Mouse (Mus musculus) heart, postnatal 0 days (tissue): ENCODE data around the gene Mettl2. TPM values are rescaled to one million over a fixed set of nuclear protein-coding genes. Genes with fewer than 3 reads are reported as not detected.
A peak's percentile ranks its signal among the peaks of the same experiment; 100 is the strongest.
"Not testable (repeated sequence)": the region's sequence is repeated elsewhere in the genome, so short reads cannot be mapped to it uniquely, and the experiment has no call there.

Experiments
- ATAC-seq: fragments of 200-750 bp; cut with Nextera tagmentation; 2 replicates; pipeline ENCODE4 v1.8.0; 2017; ENCODE audit warnings: low read depth, moderate number of reproducible peaks, moderate library complexity; ENCODE audit not compliant: insufficient read depth
- DNase-seq: peaks from one replicate; pipeline ENCODE4 v3.0.0-alpha.2; 2016; ENCODE audit warnings: low spot score
- H3K27ac ChIP-seq: fragments of 300-500 bp; sonication (generic); 2 replicates; pipeline ENCODE4 v1.5.1; 2014; ENCODE audit warnings: low read depth, mild to moderate bottlenecking
- H3K27me3 ChIP-seq: fragments of 300-500 bp; sonication (generic); 2 replicates; pipeline ENCODE4 v1.6.1; 2014; ENCODE audit warnings: low read length, mixed read lengths; ENCODE audit not compliant: control insufficient read depth, insufficient read depth
- H3K36me3 ChIP-seq: fragments of 300-500 bp; sonication (generic); replicated peaks from 2 replicates; pipeline ENCODE4 v1.6.1; 2014; ENCODE audit warnings: low read length, mixed read lengths; ENCODE audit not compliant: control insufficient read depth, insufficient read depth
- H3K4me1 ChIP-seq: fragments of 300-500 bp; sonication (generic); 2 replicates; pipeline ENCODE4 v1.6.1; 2014; ENCODE audit warnings: antibody characterized with exemption; ENCODE audit not compliant: control insufficient read depth, insufficient read depth
- H3K4me2 ChIP-seq: fragments of 300-500 bp; sonication (generic); 2 replicates; pipeline ENCODE4 v1.6.1; 2014; ENCODE audit warnings: low read depth, mild to moderate bottlenecking, low read length, moderate library complexity
- H3K4me3 ChIP-seq: fragments of 300-500 bp; sonication (generic); 2 replicates; pipeline ENCODE4 v1.5.1; 2014; ENCODE audit warnings: low read depth, low read length
- H3K9ac ChIP-seq: fragments of 300-500 bp; sonication (generic); replicated peaks from 2 replicates; pipeline ENCODE4 v1.6.1; 2014; ENCODE audit warnings: low read depth, low read length, mixed read lengths
- H3K9me3 ChIP-seq: fragments of 300-500 bp; sonication (generic); replicated peaks from 2 replicates; pipeline ENCODE4 v1.6.1; 2016; ENCODE audit warnings: low read length; ENCODE audit not compliant: control insufficient read depth
- CTCF ChIP-seq: IDR thresholded peaks from 2 replicates; pipeline ENCODE4 v1.5.1; 2016; ENCODE audit warnings: antibody characterized with exemption, control low read depth, low read depth
- EP300 ChIP-seq: IDR thresholded peaks from 2 replicates; pipeline ENCODE4 v1.6.1; 2016; ENCODE audit warnings: antibody characterized with exemption, low read depth
- WGBS: fragments of 180-500 bp; shearing (Covaris S2); extraction: QIAGEN DNeasy Blood & Tissue Kit; methylation state at CpG from one replicate; pipeline ENCODE4 v1.1.7; 2014; 5-methylcytosine and 5-hydroxymethylcytosine counted together
- polyA plus RNA-seq: library from polyadenylated mRNA; unstranded; fragments of >200 nt; fragmentation: Nextera tagmentation; extraction: Ambion mirVana; gene quantifications from 2 replicates; pipeline ENCODE4 v1.2.1, GENCODE M21; 2015
- total RNA-seq: library from RNA; depleted of rRNA; stranded (reverse); fragments of >200 nt; gene quantifications from 2 replicates; pipeline ENCODE4 v1.2.3, GENCODE M21; 2014; ENCODE audit warnings: low replicate concordance

Gene Mettl2
- total and polyA plus RNA-seq, 2 experiments from 2014 or later = 13.3 to 15.5 TPM

DNA sequence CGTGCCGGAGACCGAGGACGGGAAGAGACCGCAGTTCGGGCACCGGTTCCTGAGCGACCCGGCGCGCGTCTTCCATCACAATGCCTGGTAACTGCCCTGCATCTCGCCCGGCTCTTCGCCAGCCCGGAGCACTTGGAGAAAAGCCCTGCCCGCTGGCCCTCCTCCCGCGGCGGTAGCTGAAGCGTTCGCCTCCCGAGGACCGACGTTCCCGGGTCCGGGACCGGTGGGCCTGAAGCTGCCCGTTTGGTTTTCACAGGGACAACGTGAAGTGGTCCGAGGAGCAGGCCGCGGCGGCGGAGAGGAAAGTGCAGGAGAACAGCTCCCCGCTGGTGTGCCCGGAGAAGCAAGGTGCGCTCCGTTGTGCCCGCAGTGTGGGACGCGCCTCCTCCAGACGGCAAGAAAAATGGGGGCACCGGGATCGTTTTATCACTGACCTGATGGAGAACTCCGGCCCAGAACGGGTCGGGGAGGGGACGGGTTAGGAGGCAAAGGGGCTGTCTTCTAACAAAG is 350 bp downstream of the Mettl2 start:
- Histone ChIP-seq H3K4me1 (peaks cover 11% of the 10 kb centered on the region), H3K27ac (no peak overlapping the region), H3K27me3 (no peaks in the 10 kb centered on the region), H3K36me3 (peaks cover 19% of the 10 kb centered on the region), H3K9me3 (no peaks in the 10 kb centered on the region), H3K4me2 (peak overlapping the region; percentile 94), H3K9ac (peak overlapping the region; percentile 62), H3K4me3 (peak overlapping the region; percentile 89)
- TF ChIP-seq CTCF = no peak
- no peak for TF ChIP-seq EP300
- WGBS = under 1% methylated on average over 48 of the region's 49 CpGs
- no peak for DNase-seq
- peak; percentile 27; the same call in 1 of the 2 replicates for ATAC-seq

DNA sequence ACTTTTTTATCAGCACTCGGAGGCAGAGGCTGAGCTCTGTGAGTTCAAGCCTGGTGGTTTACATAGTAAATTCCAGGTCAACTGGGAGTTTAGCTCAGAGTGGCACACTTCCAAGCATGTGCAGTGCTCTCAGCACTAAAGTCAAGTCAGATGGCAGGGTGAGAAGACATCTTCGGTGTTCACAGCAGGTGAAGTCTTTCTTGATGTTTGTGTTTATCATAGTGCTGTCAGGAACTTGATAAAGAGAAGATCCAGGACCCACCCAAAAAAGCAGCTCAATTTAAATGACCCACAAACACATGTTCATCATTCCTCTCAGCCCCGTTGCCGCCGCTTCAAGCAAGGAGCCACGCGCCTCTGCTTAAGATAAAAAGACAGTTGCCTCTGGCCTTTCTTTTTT is 9.5 kb downstream of the Mettl2 start:
- no peaks in the 10 kb centered on the region for H3K4me1 ChIP-seq
- no peak for DNase-seq
- H3K4me2 ChIP-seq = no peak overlapping the region
- TF ChIP-seq EP300 = no peak
- TF ChIP-seq CTCF = no peak
- no peak for ATAC-seq
- 92% methylated on average over 7 of the region's 7 CpGs for WGBS
- no peak overlapping the region for H3K9ac ChIP-seq
- H3K27ac ChIP-seq = no peak overlapping the region
- H3K9me3 ChIP-seq = no peaks in the 10 kb centered on the region
- no peaks in the 10 kb centered on the region for H3K27me3 ChIP-seq
- peaks cover 97% of the 10 kb centered on the region for H3K36me3 ChIP-seq
- H3K4me3 ChIP-seq = no peak overlapping the region

DNA sequence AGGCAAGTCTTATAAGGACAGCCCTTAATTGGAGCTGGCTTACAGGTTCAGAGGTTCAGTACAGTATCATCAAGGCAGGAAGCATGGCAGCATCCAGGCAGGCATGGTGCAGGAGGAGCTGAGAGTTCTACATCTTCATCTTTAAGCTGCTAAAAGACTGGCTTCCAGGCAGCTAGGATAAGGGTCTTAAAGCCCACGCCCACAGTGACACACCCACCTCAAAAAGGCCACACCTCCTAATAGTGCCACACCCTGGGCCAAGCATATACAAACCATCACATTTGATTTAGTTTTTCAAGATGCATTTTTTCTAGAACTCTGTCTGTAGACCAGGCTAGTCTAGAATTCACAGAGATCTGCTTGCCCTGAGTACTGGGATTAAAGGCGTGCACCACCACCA is 11.0 kb downstream of the Mettl2 start:
- peaks cover 90% of the 10 kb centered on the region for H3K36me3 ChIP-seq
- not testable (repeated sequence) for ATAC-seq, H3K4me3 ChIP-seq, H3K27ac ChIP-seq, DNase-seq, H3K9me3 ChIP-seq, H3K9ac ChIP-seq, H3K4me2 ChIP-seq, H3K4me1 ChIP-seq, H3K27me3 ChIP-seq
- WGBS = 85% methylated on average over 2 of the region's 2 CpGs

DNA sequence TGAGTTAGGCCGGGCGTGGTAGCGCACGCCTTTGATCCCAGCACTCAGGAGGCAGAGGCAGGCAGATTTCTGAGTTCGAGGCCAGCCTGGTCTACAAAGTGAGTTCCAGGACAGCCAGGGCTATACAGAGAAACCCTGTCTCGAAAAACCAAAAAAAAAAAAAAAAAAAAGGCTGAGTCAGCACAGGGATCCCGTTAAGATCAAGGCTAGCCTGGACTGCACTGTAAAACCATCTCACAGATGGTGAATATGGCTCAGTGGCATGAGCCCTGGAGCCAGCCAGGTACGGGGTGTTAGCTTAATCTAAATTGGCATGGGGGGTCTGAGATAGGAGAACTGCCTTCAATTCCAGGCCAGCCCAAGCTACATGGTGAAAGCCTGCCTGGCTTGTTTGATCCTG is 14.3 kb downstream of the Mettl2 start:
- not testable (repeated sequence) for H3K4me2 ChIP-seq, H3K4me1 ChIP-seq, H3K9me3 ChIP-seq, DNase-seq, H3K4me3 ChIP-seq, H3K27ac ChIP-seq, ATAC-seq, H3K9ac ChIP-seq, H3K27me3 ChIP-seq
- 99% methylated on average over 7 of the region's 8 CpGs for WGBS
- H3K36me3 ChIP-seq = peaks cover 58% of the 10 kb centered on the region

DNA sequence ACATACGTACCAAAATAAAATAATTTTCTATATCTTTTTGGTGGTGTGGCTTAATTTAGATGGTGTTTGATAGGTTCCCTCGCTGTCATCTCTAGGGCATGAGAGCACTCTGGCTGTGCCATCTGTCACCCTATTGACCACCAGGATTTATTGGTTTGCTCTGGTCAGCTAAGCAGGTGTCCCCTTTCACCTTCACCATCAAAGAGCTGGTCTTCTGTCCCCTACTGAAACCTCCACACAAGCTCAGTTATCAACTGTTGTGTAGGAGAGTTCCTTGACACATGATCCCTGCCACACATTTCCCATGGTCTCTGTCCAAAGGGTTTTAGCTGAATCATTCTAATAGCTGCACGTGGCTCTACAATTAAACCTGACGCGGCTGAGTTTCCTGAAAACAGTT is 14.9 kb downstream of the Mettl2 start:
- ATAC-seq (no peak), DNase-seq (no peak)
- WGBS = 89% methylated on average over 5 of the region's 5 CpGs
- Histone ChIP-seq H3K36me3 (peaks cover 52% of the 10 kb centered on the region), H3K9ac (no peak overlapping the region), H3K27me3 (no peaks in the 10 kb centered on the region), H3K4me3 (no peak overlapping the region), H3K9me3 (no peaks in the 10 kb centered on the region), H3K4me1 (no peaks in the 10 kb centered on the region), H3K4me2 (no peak overlapping the region), H3K27ac (no peak overlapping the region)
- TF ChIP-seq EP300 = no peak
- TF ChIP-seq CTCF = no peak

DNA sequence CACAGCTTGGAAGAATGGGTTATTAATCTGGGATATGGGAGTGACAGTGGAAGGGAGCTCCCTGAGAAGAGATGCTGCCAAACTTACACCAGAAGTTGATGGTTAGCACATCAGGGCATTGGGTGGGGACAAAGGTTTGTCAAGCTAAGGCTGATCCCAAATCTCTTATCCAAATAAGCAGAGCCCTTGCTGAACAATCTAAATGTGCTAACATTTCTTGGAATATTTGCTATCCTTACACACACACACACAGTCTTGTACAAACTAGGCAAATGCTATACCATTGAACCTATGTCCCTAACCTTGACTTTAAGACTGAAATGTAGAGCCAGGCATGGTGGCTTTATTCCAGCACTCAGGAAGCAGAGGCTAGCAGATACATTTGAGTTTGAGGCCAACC is 17.3 kb downstream of the Mettl2 start:
- Histone ChIP-seq H3K9me3 (no peaks in the 10 kb centered on the region), H3K36me3 (peaks cover 28% of the 10 kb centered on the region; the same call in 1 of the 2 replicates), H3K27me3 (no peaks in the 10 kb centered on the region), H3K4me1 (no peaks in the 10 kb centered on the region), H3K27ac (no peak overlapping the region), H3K4me2 (no peak overlapping the region), H3K4me3 (no peak overlapping the region), H3K9ac (no peak overlapping the region)
- ATAC-seq (no peak), DNase-seq (no peak)
- TF ChIP-seq EP300 (no peak), CTCF (no peak)
